17 mouse cellular contexts compared by ENCODE assay signal in genomic region chr15:62112151-62112550, GRCm38 (mm10).
A peak's percentile ranks its signal among the peaks of the same experiment; 100 is the strongest.
DNase-seq lines count a peak whose midpoint lies in the region; ATAC-seq lines count a peak whose summit lies in the region.
"Had no signal": no experiment of that assay in that cellular context is flagged by ENCODE, and none has a peak within 500 bp of the region (broad histone marks: within the 10 kb centered on the region; RNA-seq: fewer than 3 reads in every experiment).

No protein-coding gene starts in this region.

- intact Hi-C loops in left cerebral cortex, postnatal 25 days (cut with DNase I) = no loop called here

- H3K27ac ChIP-seq in forebrain, embryonic 16.5 days (ENCODE audit: low read length) = no peak overlapping the region
- no peak overlapping the region for H3K27ac ChIP-seq in forebrain, embryonic 13.5 days
- peak overlapping the region; percentile 3; the same call in 1 of the 2 replicates for H3K27ac ChIP-seq in liver, embryonic 12.5 days
- no peak overlapping the region for H3K27ac ChIP-seq in midbrain, embryonic 15.5 days
- H3K27ac ChIP-seq: limb, embryonic 12.5 days; midbrain, embryonic 13.5 days; neural tube, embryonic 13.5 days had no signal

- no peak overlapping the region for H3K9ac ChIP-seq in forebrain, embryonic 16.5 days (replicated peaks; ENCODE audit: low read depth, low read length)
- no peak overlapping the region for H3K9ac ChIP-seq in forebrain, embryonic 13.5 days
- H3K9ac ChIP-seq in liver, embryonic 12.5 days = no peak overlapping the region
- H3K9ac ChIP-seq in midbrain, embryonic 15.5 days = no peak overlapping the region
- H3K9ac ChIP-seq: limb, embryonic 12.5 days; midbrain, embryonic 13.5 days; neural tube, embryonic 13.5 days had no signal

- no peaks in the 10 kb centered on the region for H3K36me3 ChIP-seq in forebrain, embryonic 16.5 days (ENCODE audit: control insufficient read depth, insufficient read depth)
- no peaks in the 10 kb centered on the region for H3K36me3 ChIP-seq in forebrain, embryonic 13.5 days (ENCODE audit: poor library complexity, severe bottlenecking)
- H3K36me3 ChIP-seq in liver, embryonic 12.5 days = peaks cover 21% of the 10 kb centered on the region
- H3K36me3 ChIP-seq in midbrain, embryonic 15.5 days (replicated peaks) = no peaks in the 10 kb centered on the region
- H3K36me3 ChIP-seq: limb, embryonic 12.5 days; midbrain, embryonic 13.5 days; neural tube, embryonic 13.5 days had no signal

- DNase-seq in liver = no peak
- peak; percentile 42 to 83 for DNase-seq in left cerebral cortex, postnatal 25 days (ENCODE audit: low spot score in 2 of 2)
- peak; percentile 75 for DNase-seq in telencephalon, adult 2 months (ENCODE audit: low read depth, low spot score)
- no peak for DNase-seq in kidney, postnatal 25 days
- DNase-seq: adrenal gland, adult 2 months; kidney, adult 8-10 months had no signal

- H3K4me3 ChIP-seq in forebrain, embryonic 16.5 days (replicated peaks; ENCODE audit: low read length) = no peak overlapping the region
- no peak overlapping the region for H3K4me3 ChIP-seq in forebrain, embryonic 13.5 days
- no peak overlapping the region for H3K4me3 ChIP-seq in liver, embryonic 12.5 days
- H3K4me3 ChIP-seq in midbrain, embryonic 15.5 days = no peak overlapping the region
- H3K4me3 ChIP-seq: erythroblast, embryonic 14.5 days; limb, embryonic 12.5 days; midbrain, embryonic 13.5 days; neural tube, embryonic 13.5 days had no signal

- H3K9me3 ChIP-seq in forebrain, embryonic 16.5 days (ENCODE audit: control insufficient read depth, low read length) = no peaks in the 10 kb centered on the region
- no peaks in the 10 kb centered on the region for H3K9me3 ChIP-seq in forebrain, embryonic 13.5 days (replicated peaks)
- no peaks in the 10 kb centered on the region for H3K9me3 ChIP-seq in liver, embryonic 12.5 days (replicated peaks)
- H3K9me3 ChIP-seq in midbrain, embryonic 15.5 days = no peaks in the 10 kb centered on the region
- H3K9me3 ChIP-seq: G1E; limb, embryonic 12.5 days; midbrain, embryonic 13.5 days; neural tube, embryonic 13.5 days had no signal

- H3K4me1 ChIP-seq in forebrain, embryonic 16.5 days (replicated peaks; ENCODE audit: control insufficient read depth, insufficient read depth, low read length) = peaks cover 2% of the 10 kb centered on the region; the same call in 1 of the 2 replicates
- peaks cover 2% of the 10 kb centered on the region for H3K4me1 ChIP-seq in forebrain, embryonic 13.5 days
- peaks cover 70% of the 10 kb centered on the region for H3K4me1 ChIP-seq in liver, embryonic 12.5 days
- H3K4me1 ChIP-seq in midbrain, embryonic 15.5 days = peaks cover under 1% of the 10 kb centered on the region; the same call in 1 of the 2 replicates

- H3K4me2 ChIP-seq in forebrain, embryonic 16.5 days (ENCODE audit: low read length) = no peak overlapping the region
- no peak overlapping the region for H3K4me2 ChIP-seq in forebrain, embryonic 13.5 days
- H3K4me2 ChIP-seq in liver, embryonic 12.5 days = no peak overlapping the region
- H3K4me2 ChIP-seq in midbrain, embryonic 15.5 days = no peak overlapping the region
- H3K4me2 ChIP-seq: limb, embryonic 12.5 days; midbrain, embryonic 13.5 days; neural tube, embryonic 13.5 days had no signal

- no peaks in the 10 kb centered on the region for H3K27me3 ChIP-seq in forebrain, embryonic 16.5 days (replicated peaks; ENCODE audit: control insufficient read depth, insufficient read depth, low read length)
- no peaks in the 10 kb centered on the region for H3K27me3 ChIP-seq in forebrain, embryonic 13.5 days
- H3K27me3 ChIP-seq in liver, embryonic 12.5 days (replicated peaks) = no peaks in the 10 kb centered on the region
- H3K27me3 ChIP-seq in midbrain, embryonic 15.5 days (replicated peaks) = peaks cover 7% of the 10 kb centered on the region; the same call in 1 of the 2 replicates
- H3K27me3 ChIP-seq: limb, embryonic 12.5 days; neural tube, embryonic 13.5 days had no signal

- WGBS in forebrain, embryonic 16.5 days = 58% methylated on average over 2 of the region's 2 CpGs
- 87% methylated on average over 2 of the region's 2 CpGs for WGBS in forebrain, embryonic 13.5 days
- 62% methylated on average over 2 of the region's 2 CpGs for WGBS in liver, embryonic 12.5 days (ENCODE audit: insufficient replicate concordance)
- WGBS in midbrain, embryonic 15.5 days = 85% methylated on average over 2 of the region's 2 CpGs

- 0 out of 2 replicates have a peak, but pooled peaks have one; percentile 40 for ATAC-seq in forebrain, embryonic 16.5 days
- ATAC-seq in forebrain, embryonic 13.5 days = no peak
- no peak for ATAC-seq in liver, embryonic 12.5 days
- no peak for ATAC-seq in midbrain, embryonic 15.5 days (replicated peaks)
- ATAC-seq: hindbrain, embryonic 16.5 days; lung, postnatal 0 days; midbrain, embryonic 13.5 days had no signal

Comparison
In these comparisons a context has a peak if more than half of its experiments do, and no peak if none do; other contexts are left out.
1. DNase-seq: peak in left cerebral cortex, postnatal 25 days (2 of 2) and telencephalon, adult 2 months (single experiment); none in liver (single experiment) and kidney, postnatal 25 days (0 of 2).